Mouse (Mus musculus): ENCODE measurements at regions not wholly inside any gene's neighbourhood (a gene's known extent, or its start where the extent isn't known, plus 50 kb on each side); places are given as distances from the start of the nearest gene placed in this dataset.

GRCm38 (mm10) chr9:78985184-78985864, 370.0 kb downstream of the Cd109 start:
- Histone ChIP-seq H3K27me3 (replicated peaks) (no peaks in the 10 kb centered on the region), H3K79me2 (replicated peaks; ENCODE audit: control insufficient read depth, extremely low read depth, insufficient read depth, poor library complexity, severe bottlenecking) (no peaks in the 10 kb centered on the region), H3K9me3 (replicated peaks; ENCODE audit: low read length) (no peaks in the 10 kb centered on the region), H3K4me3 (replicated peaks in 1 of 3; ENCODE audit: low read depth in 2 of 3, low read length in 2 of 3, poor library complexity in 1 of 3) (no peak overlapping the region), H3K4me2 (ENCODE audit: insufficient read depth, low read depth, poor library complexity, severe bottlenecking) (no peak overlapping the region), H3K4me1 (ENCODE audit: control insufficient read depth in 1 of 2, insufficient read depth in 2 of 2) (no peaks in the 10 kb centered on the region), H3K9ac (ENCODE audit: insufficient read depth, low read depth) (no peak overlapping the region), H3K27ac (ENCODE audit: insufficient read depth, low read depth) (no peak overlapping the region), H3K36me3 (replicated peaks in 1 of 2; ENCODE audit: control insufficient read depth in 1 of 2, insufficient read depth in 1 of 2, low read length in 1 of 2) (no peaks in the 10 kb centered on the region)
- dilution Hi-C loops (cut with MboI; ENCODE audit: extremely low pct_ligation_motif_present, extremely low pct_unique_long_range_greater_than_20kb, low sequenced_read_pairs): no loop called here
- TF ChIP-seq MXI1 (IDR thresholded peaks at IDR 0.05; ENCODE audit: low read depth, low read length) (no peak), CHD1 (IDR thresholded peaks at IDR 0.05; ENCODE audit: low read depth, low read length) (no peak), GABPA (IDR thresholded peaks at IDR 0.05; ENCODE audit: insufficient replicate concordance, low read depth, low read length) (no peak), BHLHE40 (IDR thresholded peaks at IDR 0.05; ENCODE audit: low read depth, low read length) (no peak), UBTF (IDR thresholded peaks at IDR 0.05; ENCODE audit: low read depth, low read length) (no peak), HCFC1 (IDR thresholded peaks at IDR 0.05; ENCODE audit: low read depth, low read length) (no peak), JUN (IDR thresholded peaks at IDR 0.05; ENCODE audit: insufficient read depth, low read depth, low read length) (no peak), EP300 (IDR thresholded peaks at IDR 0.05; ENCODE audit: low read length) (no peak), ETS1 (conservative IDR thresholded peaks at IDR 0.05; ENCODE audit: low read depth, low read length) (no peak), MYC (IDR thresholded peaks at IDR 0.05; ENCODE audit: low read depth, low read length) (no peak), JUND (conservative IDR thresholded peaks at IDR 0.05; ENCODE audit: low read depth, low read length) (no peak), SMC3 (IDR thresholded peaks at IDR 0.05; ENCODE audit: low read depth, low read length) (no peak), PAX5 (IDR thresholded peaks at IDR 0.05; ENCODE audit: low read length) (no peak), NRF1 (IDR thresholded peaks at IDR 0.05; ENCODE audit: low read depth, low read length) (no peak), POLR2A (IDR thresholded peaks at IDR 0.05; ENCODE audit: low read depth, low read length) (no peak), TCF12 (IDR thresholded peaks at IDR 0.05; ENCODE audit: low read depth, low read length) (no peak)
- DNase-seq (ENCODE audit: extremely low read depth): no peak
- in situ Hi-C loops (cut with MboI; ENCODE audit: low pct_ligation_motif_present, low pct_unique_long_range_greater_than_20kb, low sequenced_read_pairs): no loop called here

- Histone ChIP-seq H3K4me2 (ENCODE audit: insufficient read depth, low read depth, poor library complexity, severe bottlenecking) (no peak overlapping the region), H3K9ac (ENCODE audit: insufficient read depth, low read depth) (no peak overlapping the region), H3K9me3 (replicated peaks; ENCODE audit: low read length) (no peaks in the 10 kb centered on the region), H3K27ac (ENCODE audit: insufficient read depth, low read depth) (no peak overlapping the region), H3K79me2 (replicated peaks; ENCODE audit: control insufficient read depth, extremely low read depth, insufficient read depth, poor library complexity, severe bottlenecking) (no peaks in the 10 kb centered on the region), H3K36me3 (replicated peaks in 1 of 2; ENCODE audit: control insufficient read depth in 1 of 2, insufficient read depth in 1 of 2, low read length in 1 of 2) (no peaks in the 10 kb centered on the region), H3K4me3 (replicated peaks in 1 of 3; ENCODE audit: low read depth in 2 of 3, low read length in 2 of 3, poor library complexity in 1 of 3) (no peak overlapping the region), H3K27me3 (replicated peaks) (no peaks in the 10 kb centered on the region), H3K4me1 (ENCODE audit: control insufficient read depth in 1 of 2, insufficient read depth in 2 of 2) (no peaks in the 10 kb centered on the region)
- dilution Hi-C loops (cut with MboI; ENCODE audit: extremely low pct_ligation_motif_present, extremely low pct_unique_long_range_greater_than_20kb, low sequenced_read_pairs): no loop called here
- in situ Hi-C loops (cut with MboI; ENCODE audit: low pct_ligation_motif_present, low pct_unique_long_range_greater_than_20kb, low sequenced_read_pairs): no loop called here
- DNase-seq (ENCODE audit: extremely low read depth): no peak
- TF ChIP-seq MEF2A (IDR thresholded peaks at IDR 0.05; ENCODE audit: borderline replicate concordance, low read depth, low read length) (no peak), ZKSCAN1 (IDR thresholded peaks at IDR 0.05; ENCODE audit: borderline replicate concordance, low read depth, low read length) (no peak), HCFC1 (IDR thresholded peaks at IDR 0.05; ENCODE audit: low read depth, low read length) (no peak), UBTF (IDR thresholded peaks at IDR 0.05; ENCODE audit: low read depth, low read length) (no peak), IRF4 (IDR thresholded peaks at IDR 0.05; ENCODE audit: low read depth, low read length) (no peak), MAFK (IDR thresholded peaks at IDR 0.05; ENCODE audit: insufficient replicate concordance, low read length) (no peak), ZMIZ1 (IDR thresholded peaks at IDR 0.05; ENCODE audit: low read depth, low read length) (no peak), JUN (IDR thresholded peaks at IDR 0.05; ENCODE audit: insufficient read depth, low read depth, low read length) (no peak), CHD2 (IDR thresholded peaks at IDR 0.05; ENCODE audit: low read length) (no peak), KAT2A (IDR thresholded peaks at IDR 0.05; ENCODE audit: insufficient replicate concordance, low read length) (no peak), POLR2AphosphoS2 (IDR thresholded peaks at IDR 0.05; ENCODE audit: low read depth, low read length) (no peak), PAX5 (IDR thresholded peaks at IDR 0.05; ENCODE audit: low read length) (no peak), NELFE (IDR thresholded peaks at IDR 0.05; ENCODE audit: low read depth, low read length) (no peak)
Observed at GRCm38 (mm10) chr9:78991310-78991709, 376.0 kb downstream of the Cd109 start.
